Mouse (Mus musculus) hindbrain, embryonic 10.5 days (tissue): ENCODE results near the gene Ugt1a5. TPM values are rescaled to one million over a fixed set of nuclear protein-coding genes. Genes with fewer than 3 reads are reported as not detected.
"Not testable (repeated sequence)": the region's sequence is repeated elsewhere in the genome, so short reads cannot be mapped to it uniquely, and the experiment has no call there.

Source experiments
- DNase-seq: peaks from one replicate; pipeline ENCODE4 v3.0.0-alpha.2; 2017; ENCODE audit warnings: low spot score
- H3K27ac ChIP-seq: fragments of 300-500 bp; sonication (generic); 2 replicates; pipeline ENCODE4 v1.5.1; 2016; ENCODE audit warnings: mild to moderate bottlenecking, moderate library complexity
- H3K27me3 ChIP-seq: fragments of 300-500 bp; sonication (generic); 2 replicates; pipeline ENCODE4 v1.6.1; 2016; ENCODE audit warnings: mild to moderate bottlenecking; ENCODE audit not compliant: poor library complexity, insufficient read depth, severe bottlenecking
- H3K36me3 ChIP-seq: fragments of 300-500 bp; sonication (generic); 2 replicates; pipeline ENCODE4 v1.6.1; 2016; ENCODE audit warnings: mild to moderate bottlenecking, moderate library complexity
- H3K4me1 ChIP-seq: fragments of 300-500 bp; sonication (generic); replicated peaks from 2 replicates; pipeline ENCODE4 v1.6.1; 2016; ENCODE audit warnings: mild to moderate bottlenecking
- H3K4me3 ChIP-seq: fragments of 300-500 bp; sonication (generic); 2 replicates; pipeline ENCODE4 v1.5.1; 2016; ENCODE audit warnings: mild to moderate bottlenecking, moderate library complexity
- H3K9me3 ChIP-seq: fragments of 300-500 bp; sonication (generic); 2 replicates; pipeline ENCODE4 v1.6.1; 2016; ENCODE audit warnings: mild to moderate bottlenecking, moderate library complexity
- WGBS: fragments of 180-500 bp; shearing (Covaris S2); methylation state at CpG from one replicate; pipeline ENCODE4 v1.1.7; 2016; 5-methylcytosine and 5-hydroxymethylcytosine counted together
- polyA plus RNA-seq: library from polyadenylated mRNA; unstranded; fragments of >200 nt; fragmentation: Nextera tagmentation; extraction: Ambion mirVana; gene quantifications from 2 replicates; pipeline ENCODE4 v1.2.1, GENCODE M21; 2016

Gene Ugt1a5
- polyA plus RNA-seq, 1 experiment from 2014 or later = not detected

DNA sequence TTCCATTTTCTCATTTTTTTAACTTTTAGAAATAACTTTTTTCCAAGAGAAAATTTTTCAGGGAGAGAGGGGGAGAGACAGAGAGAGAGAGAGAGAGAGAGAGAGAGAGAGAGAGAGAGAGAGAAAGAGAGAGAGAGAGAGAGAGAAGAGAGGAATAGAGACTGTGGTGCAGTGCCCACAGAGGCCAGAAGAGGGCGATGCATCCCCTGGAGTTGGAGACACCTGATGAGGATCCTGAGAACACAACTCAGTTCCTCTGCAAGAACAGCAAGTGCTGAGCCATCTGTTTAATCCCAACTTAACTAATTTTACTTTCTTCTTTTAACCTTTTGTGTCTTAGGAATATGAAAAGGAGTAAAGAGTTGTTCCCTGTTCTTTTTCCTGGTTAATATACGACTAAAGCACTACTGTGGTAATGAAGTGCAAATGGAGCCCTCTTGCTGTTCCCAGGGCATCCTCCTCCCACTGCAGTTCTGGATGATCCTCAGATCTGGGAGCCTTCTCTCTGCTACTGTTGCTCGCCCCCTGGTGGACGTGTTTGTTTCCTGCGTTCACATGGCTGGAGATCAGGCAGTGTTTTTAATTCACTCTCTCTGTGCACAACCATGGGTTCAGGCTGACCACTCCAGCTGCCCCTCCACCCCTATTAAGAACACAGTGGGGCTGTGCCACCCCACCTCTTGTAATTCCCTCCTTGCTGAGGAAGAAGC lies 21.7 kb upstream of the Ugt1a5 start:
- WGBS = 4% methylated on average over 5 of the region's 5 CpGs

DNA sequence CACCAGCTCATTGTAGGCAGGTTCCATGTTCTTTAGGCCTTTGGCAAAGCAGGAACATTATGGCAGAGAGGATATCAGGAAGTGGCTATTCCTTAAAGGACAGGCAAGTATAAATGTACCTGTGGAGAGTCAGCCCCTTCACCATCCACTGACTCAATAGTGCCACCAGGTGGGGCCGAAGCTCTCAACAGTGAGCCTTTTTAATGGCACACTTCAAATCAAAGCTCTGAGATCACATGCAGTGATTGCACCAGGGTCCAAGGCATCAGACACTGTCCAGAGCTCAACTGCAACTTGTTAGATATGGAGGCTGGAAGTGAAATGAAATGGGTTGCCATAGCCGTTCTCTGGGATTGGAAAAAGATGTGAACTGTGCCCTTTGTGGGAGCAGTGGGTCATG lies 20.5 kb upstream of the Ugt1a5 start:
- 70% methylated on average over 2 of the region's 2 CpGs for WGBS
- DNase-seq, H3K9me3 ChIP-seq, H3K27ac ChIP-seq, H3K36me3 ChIP-seq, H3K4me1 ChIP-seq, H3K4me3 ChIP-seq, H3K27me3 ChIP-seq: not testable (repeated sequence)

More for the DNA sequence above, 21.7 kb upstream of the Ugt1a5 start:
- H3K36me3 ChIP-seq, H3K27ac ChIP-seq, H3K4me1 ChIP-seq, H3K4me3 ChIP-seq, H3K27me3 ChIP-seq, H3K9me3 ChIP-seq: not testable (repeated sequence)
- peak; percentile 21 for DNase-seq

DNA sequence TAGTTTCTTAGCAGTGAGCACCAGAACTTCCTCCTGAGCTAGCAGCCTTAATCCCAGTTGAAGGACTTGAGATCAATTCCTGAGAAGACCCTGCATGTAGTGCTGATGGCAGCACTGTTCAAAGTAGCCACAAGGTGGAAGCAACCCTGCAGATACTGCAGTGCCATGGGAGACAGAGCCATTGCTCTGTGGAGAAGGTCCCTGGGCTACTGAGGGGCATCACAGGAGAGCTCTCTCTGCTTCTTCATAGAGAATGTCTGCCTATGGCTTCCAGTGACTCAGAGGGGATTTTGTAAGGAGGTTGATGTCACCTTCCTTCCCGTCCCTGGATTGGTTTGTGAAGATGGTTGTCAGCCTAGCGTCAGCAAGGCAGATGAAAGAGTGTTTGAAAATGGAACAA lies 15.7 kb upstream of the Ugt1a5 start:
- H3K36me3 ChIP-seq, H3K4me3 ChIP-seq, H3K27me3 ChIP-seq, DNase-seq, H3K4me1 ChIP-seq, H3K9me3 ChIP-seq, H3K27ac ChIP-seq: not testable (repeated sequence)
- 76% methylated on average over 2 of the region's 2 CpGs for whole genome bisulfite sequencing

DNA sequence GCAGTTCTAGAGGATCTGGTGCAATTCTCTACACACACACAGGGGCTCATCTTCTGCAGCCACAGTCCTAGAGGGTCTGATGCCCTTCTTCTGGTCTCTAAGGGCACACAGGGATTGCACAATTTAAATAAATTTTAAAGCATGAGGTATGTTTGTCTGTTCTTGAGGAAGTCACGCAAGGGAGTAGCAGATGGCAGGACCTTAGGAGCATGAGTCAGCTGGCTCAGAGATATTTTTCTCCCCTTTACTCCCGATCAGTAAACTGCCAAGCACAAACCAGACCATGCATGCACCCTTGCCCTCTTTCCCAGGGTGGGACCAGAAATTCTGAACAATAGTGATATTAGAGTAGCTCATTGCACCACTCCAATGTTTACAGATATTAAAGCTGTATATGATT lies 7.4 kb upstream of the Ugt1a5 start:
- DNase-seq = no peak
- 84% methylated on average over 2 of the region's 2 CpGs for whole genome bisulfite sequencing
- Histone ChIP-seq H3K4me1 (no peaks in the 10 kb centered on the region), H3K4me3 (no peak overlapping the region), H3K27ac (no peak overlapping the region), H3K9me3 (no peaks in the 10 kb centered on the region), H3K36me3 (no peaks in the 10 kb centered on the region), H3K27me3 (no peaks in the 10 kb centered on the region)

DNA sequence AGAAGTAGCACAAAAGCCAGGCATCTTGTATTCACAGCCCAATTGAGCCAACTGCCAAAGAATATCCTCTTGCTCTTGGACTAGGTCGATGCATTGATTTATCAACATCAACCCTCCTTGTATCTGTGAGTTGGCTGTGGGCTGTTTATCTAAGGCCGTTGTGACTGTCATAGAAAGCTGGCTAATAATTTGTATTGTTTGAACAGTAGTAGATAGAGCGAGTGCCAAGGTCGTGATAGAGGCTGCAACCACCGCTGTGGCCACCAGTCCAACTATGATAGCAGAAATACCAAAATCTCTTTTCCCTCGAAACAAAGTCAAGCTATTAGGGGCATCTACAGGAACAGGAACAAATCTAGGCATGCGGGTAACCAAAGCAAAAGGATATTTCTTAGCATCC lies 6.4 kb downstream of the Ugt1a5 start:
- H3K4me3 ChIP-seq, DNase-seq, H3K36me3 ChIP-seq, H3K27ac ChIP-seq, H3K4me1 ChIP-seq, H3K27me3 ChIP-seq: not testable (repeated sequence)
- H3K9me3 ChIP-seq = peaks cover 13% of the 10 kb centered on the region
- WGBS = 89% methylated on average over 6 of the region's 7 CpGs

DNA sequence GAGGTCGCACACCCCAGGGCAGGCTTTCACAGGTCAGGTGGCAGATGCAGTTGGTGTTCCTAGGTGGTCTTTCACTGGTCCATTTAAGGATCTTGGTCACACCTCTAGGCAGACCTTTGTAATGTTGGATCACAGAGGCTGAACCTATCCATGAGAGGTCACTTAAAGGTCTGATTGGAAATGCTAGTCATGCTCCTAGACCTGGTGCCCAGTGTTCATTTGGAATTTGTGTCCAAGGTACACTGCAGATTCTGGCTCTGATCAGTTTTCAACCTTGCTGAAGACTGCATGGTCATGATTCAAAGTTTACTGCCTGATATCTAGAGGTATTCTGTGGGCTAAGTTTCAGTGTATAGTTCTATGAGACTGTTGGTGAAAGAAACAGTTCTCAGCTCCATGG lies 13.8 kb downstream of the Ugt1a5 start:
- Histone ChIP-seq H3K36me3 (no peaks in the 10 kb centered on the region), H3K4me3 (no peak overlapping the region), H3K27me3 (no peaks in the 10 kb centered on the region), H3K9me3 (peaks cover 24% of the 10 kb centered on the region), H3K4me1 (no peaks in the 10 kb centered on the region), H3K27ac (no peak overlapping the region)
- no peak for DNase-seq
- 84% methylated on average over 1 of the region's 1 CpGs for WGBS

DNA sequence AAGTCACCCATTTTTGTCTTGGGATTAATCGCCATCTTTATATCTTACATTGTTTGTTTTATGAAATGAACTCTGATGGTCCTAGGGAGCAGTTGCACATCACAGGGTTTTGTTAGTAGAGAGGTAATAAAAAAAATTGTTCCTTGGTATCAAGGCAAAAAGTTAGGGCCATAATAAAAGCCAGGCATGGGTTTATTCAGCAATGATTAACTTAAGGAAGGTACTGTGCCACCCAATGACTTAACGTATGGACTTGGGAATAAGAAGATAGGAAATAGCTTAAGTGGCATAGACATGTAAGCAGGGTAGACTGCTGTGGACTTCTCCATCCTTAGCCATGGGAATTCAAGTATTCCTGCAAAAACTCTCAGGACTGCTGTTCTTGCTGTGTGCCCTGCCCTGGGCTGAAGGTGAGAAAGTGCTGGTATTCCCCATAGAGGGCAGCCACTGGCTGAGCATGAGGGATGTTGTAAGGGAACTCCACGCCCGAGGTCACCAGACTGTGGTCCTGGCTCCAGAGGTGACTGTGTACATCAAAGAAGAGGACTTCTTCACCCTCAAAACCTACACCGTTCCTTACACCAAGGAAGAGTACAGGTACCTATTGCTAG lies 20.6 kb downstream of the Ugt1a5 start:
- H3K4me3 ChIP-seq = no peak overlapping the region
- WGBS = 89% methylated on average over 5 of the region's 5 CpGs

DNA sequence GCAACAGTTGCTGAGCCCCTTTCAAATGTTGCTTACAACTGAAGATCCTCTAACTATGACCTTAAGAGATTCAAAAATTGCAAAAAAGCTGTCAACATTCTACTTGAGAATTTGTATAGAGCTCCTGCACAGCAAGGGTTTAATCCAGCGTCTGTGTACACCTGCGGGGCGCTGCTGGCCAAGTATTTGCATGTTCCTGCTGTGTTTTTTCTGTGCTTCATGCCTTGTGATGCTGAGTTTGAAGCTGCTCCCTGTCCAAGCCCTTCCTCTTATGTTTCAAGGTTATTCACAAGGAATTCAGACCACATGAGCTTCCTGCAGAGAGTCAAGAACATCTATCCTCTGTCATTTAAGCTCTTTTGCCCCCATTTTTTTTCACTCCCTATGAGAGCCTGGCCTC lies 26.3 kb downstream of the Ugt1a5 start:
- H3K9me3 ChIP-seq = no peaks in the 10 kb centered on the region
- no peak for DNase-seq
- WGBS = 67% methylated on average over 3 of the region's 3 CpGs

More for the DNA sequence above, 20.6 kb downstream of the Ugt1a5 start:
- Histone ChIP-seq H3K36me3 (no peaks in the 10 kb centered on the region), H3K27ac (no peak overlapping the region), H3K27me3 (no peaks in the 10 kb centered on the region), H3K4me1 (no peaks in the 10 kb centered on the region), H3K9me3 (no peaks in the 10 kb centered on the region)
- DNase-seq = no peak

DNA sequence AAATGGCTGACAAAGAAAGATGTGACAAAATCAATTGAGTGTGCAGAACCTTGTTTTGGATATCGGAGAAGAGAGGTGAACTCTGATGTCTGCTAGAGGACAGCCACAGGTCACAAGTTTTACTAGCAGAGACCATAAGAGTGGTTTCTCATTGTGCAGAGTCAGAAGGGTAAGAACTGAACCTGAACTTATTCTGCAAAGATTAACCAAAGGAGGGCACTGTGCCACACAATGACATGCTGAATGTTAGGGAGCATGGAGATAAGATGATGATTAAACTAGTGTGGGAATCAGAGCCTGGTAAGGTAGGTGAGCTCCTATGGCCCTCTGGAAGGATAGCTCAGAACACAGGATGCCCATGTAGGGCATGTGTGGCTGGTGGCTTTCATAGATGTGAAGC lies 29.9 kb downstream of the Ugt1a5 start:
- WGBS = 86% methylated on average over 1 of the region's 1 CpGs
- no peak for DNase-seq
- Histone ChIP-seq H3K27me3 (0 out of 2 replicates have a peak, but pooled peaks cover 4% of the 10 kb centered on the region), H3K27ac (no peak overlapping the region), H3K9me3 (no peaks in the 10 kb centered on the region), H3K4me3 (no peak overlapping the region), H3K36me3 (no peaks in the 10 kb centered on the region), H3K4me1 (no peaks in the 10 kb centered on the region)

More for the DNA sequence above, 26.3 kb downstream of the Ugt1a5 start:
- Histone ChIP-seq H3K27ac (no peak overlapping the region), H3K4me3 (no peak overlapping the region), H3K4me1 (no peaks in the 10 kb centered on the region), H3K36me3 (no peaks in the 10 kb centered on the region), H3K27me3 (no peaks in the 10 kb centered on the region)

DNA sequence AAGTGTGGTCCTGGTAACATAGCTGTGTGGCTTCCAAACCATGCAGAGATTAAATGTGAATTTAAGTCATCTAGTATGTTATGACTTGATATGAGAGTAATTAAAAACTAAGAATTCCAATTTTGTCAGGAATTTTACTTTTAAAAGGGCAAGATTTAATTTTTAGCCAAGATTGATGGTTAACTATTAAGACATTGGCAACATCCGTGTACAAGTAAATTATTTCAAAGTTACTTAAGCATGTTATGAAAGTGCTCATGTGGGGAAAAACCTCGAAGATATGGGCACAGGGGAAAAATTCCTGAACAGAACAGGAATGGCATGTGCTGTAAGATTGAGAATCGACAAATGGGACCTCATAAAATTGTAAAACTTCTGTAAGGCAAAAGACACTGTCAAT lies 31.6 kb downstream of the Ugt1a5 start:
- H3K9me3 ChIP-seq = no peaks in the 10 kb centered on the region
- H3K4me3 ChIP-seq = no peak overlapping the region
- no peak overlapping the region for H3K27ac ChIP-seq
- H3K36me3 ChIP-seq = no peaks in the 10 kb centered on the region
- 79% methylated on average over 3 of the region's 3 CpGs for WGBS
- H3K27me3 ChIP-seq = 0 out of 2 replicates have a peak, but pooled peaks cover 4% of the 10 kb centered on the region
- no peaks in the 10 kb centered on the region for H3K4me1 ChIP-seq
- DNase-seq = no peak

DNA sequence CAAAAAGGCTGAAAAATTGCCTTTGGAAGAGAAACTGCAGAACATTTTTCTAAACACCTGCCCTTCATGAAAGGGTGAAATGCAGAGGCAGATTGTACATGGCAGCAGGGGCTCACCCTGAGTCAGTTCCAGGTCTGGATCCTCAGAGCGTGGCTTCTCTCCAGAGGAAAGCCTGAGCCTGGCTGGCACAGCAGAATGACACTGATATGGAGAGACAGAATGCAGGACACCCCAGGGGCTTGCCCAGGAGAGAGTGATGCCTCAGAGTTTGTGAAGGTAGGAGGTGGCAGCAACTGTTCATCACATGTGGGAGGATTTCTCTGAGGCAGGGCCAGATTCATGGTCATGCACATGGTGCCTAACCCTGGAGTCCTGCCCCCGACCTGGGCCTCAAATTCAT lies 34.2 kb downstream of the Ugt1a5 start:
- Histone ChIP-seq H3K9me3 (peaks cover 15% of the 10 kb centered on the region), H3K4me1 (peaks cover under 1% of the 10 kb centered on the region; the same call in 1 of the 2 replicates), H3K27me3 (peaks cover 15% of the 10 kb centered on the region), H3K4me3 (no peak overlapping the region), H3K27ac (no peak overlapping the region), H3K36me3 (no peaks in the 10 kb centered on the region; the same call in 1 of the 2 replicates)
- no peak for DNase-seq
- WGBS = 77% methylated on average over 2 of the region's 2 CpGs

DNA sequence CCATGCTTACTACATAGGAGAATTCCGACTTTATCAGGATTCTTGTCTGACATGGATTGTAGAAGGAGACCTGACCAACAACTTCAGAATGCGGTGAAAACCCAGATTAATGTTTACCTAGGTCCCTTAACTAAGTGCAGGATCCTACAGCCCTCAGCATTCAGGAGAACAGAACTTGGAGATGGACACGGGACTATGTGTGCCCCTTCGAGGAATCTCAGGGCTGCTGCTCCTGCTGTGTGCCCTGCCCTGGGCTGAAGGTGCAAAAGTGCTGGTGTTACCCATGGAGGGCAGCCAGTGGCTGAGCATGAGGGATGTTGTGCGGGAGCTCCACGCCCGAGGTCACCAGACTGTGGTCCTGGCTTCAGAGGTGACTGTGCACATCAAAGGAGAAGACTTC lies 34.6 kb downstream of the Ugt1a5 start, which contains the start of gene Ugt1a2:
Ugt1a2 (plus strand) TSS at position 146 of the 400 bp plus-strand sequence.
- H3K27ac ChIP-seq = no peak within 1 kb of the TSS
- DNase-seq = no peak
- no peaks in the 10 kb centered on the region; the same call in 1 of the 2 replicates for H3K36me3 ChIP-seq
- H3K27me3 ChIP-seq = peaks cover 16% of the 10 kb centered on the region
- peaks cover 16% of the 10 kb centered on the region for H3K9me3 ChIP-seq
- 81% methylated on average over 7 of the region's 7 CpGs for WGBS
- H3K4me3 ChIP-seq = no peak within 1 kb of the TSS
- H3K4me1 ChIP-seq = peaks cover 5% of the 10 kb centered on the region; the same call in 1 of the 2 replicates

DNA sequence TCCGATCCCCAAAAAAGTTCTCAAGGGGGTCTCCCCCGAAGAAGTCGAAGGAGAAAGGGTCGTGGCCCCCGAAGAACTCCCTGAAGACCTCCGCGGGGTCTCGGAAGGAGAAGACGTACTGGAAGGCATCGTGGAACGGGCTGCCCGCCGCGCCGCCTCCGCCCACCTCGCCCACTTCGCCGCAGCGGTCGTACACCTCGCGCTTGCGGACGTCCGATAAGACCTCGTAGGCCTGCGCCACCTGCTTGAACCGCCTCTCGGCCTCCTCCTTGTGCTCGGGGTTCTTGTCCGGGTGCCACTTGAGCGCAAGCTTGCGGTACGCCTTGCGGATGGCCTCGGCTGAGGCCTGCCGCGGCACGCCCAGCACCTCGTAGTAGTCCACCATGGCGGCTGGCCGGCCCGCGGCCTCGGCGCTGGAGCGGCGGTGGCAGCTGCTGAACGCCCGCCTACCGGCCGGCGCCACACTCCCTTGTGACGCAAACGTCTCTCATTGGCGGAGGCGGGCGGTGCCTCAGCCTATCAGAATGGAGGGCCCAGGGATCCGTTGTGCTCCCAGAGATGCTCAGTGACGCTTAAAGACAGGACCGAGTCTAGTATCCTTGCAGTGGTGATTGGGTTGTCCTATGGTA lies 39.6 kb downstream of the Ugt1a5 start, which contains the start of gene Dnajb3:
Dnajb3 (minus strand) TSS at position 489 of the 629 bp plus-strand sequence.
- Histone ChIP-seq H3K36me3 (no peaks in the 10 kb centered on the region; the same call in 1 of the 2 replicates), H3K4me1 (peaks cover 8% of the 10 kb centered on the region; the same call in 1 of the 2 replicates), H3K27me3 (peaks cover 25% of the 10 kb centered on the region), H3K27ac (peak within 1 kb of the TSS; percentile 91), H3K9me3 (peaks cover 19% of the 10 kb centered on the region), H3K4me3 (peak within 1 kb of the TSS; percentile 62)
- WGBS = 6% methylated on average over 62 of the region's 62 CpGs
- peak; percentile 88 for DNase-seq
